Mouse (Mus musculus) urinary bladder, postnatal 10 days (tissue): ENCODE results near the gene Atrn.

ENCODE experiments used
- DNase-seq: peaks from one replicate; pipeline ENCODE4 v3.0.0; 2022; ENCODE audit warnings: low spot score

Gene Atrn

DNA sequence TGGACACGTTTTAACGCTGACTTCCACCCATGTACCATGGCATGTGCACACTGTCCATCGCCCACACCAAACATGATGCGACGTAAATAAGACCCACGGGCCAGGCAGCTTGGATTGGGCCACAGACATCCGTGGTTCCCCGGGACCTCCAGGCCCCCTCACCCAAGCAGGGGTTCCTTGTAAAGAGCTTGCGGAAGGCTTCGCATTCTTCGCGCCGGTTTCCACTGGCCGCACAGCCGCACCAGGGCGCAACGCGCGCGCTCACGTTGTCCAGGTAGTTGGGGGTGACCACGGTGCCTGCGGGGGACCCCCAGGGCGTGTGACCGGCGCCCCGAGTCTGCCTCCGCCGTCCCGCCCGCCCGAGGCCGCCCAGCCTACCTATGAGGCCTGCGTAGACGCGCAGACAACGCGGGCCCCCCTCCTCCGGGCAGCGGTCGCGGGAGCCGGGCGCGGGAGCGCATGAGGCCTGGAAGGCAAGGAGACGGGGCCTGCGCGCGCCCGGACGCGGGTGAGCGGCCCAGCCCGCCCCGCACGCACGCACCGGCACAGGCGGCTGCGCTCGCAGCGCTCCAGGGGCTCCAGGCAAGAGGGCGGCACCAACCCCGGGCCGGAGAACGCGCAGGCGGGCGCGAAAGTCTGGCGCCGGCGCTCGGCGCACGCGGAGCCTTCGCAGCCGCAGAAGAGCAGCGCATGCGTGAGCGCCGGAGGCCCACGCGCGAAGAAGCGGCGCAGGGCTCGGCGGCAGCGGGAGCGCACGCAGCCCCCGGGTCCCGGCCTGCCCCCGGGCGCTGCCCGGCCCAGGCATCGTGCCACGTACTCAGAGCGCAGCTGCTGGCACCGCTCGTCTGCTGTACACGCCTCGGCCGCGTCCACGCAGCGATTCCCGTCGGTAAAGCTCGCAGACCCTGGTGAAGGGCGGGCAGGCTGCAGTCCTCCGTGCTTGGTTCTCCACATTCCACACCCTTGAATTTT is 134.8 kb downstream of the Atrn start:
- peak; percentile 9 for DNase-seq

DNA sequence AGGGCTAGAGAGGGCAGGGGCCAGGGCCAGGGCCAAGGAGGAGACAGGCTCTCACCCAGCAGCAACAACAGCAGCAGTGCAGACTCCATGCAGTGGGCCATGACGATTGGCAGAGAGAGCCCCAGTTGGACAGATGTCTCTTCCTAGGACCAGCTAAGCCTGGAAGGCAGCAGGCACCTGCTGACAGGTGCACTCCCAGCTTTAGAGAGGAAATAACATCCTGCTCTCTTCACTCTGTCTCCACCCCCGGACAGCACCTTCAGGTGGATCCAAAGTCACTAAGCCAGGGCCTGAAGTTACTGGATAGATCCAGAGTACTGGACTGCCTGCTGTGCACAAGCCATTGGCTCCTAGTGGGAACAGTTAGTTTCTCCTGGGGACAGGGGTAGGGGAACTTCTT is 136.7 kb downstream of the Atrn start, which contains the start of gene Gfra4:
Gene Gfra4, minus strand, starts transcription at position 101 of the 400 bp plus-strand sequence.
- peak; percentile 8 for DNase-seq

DNA sequence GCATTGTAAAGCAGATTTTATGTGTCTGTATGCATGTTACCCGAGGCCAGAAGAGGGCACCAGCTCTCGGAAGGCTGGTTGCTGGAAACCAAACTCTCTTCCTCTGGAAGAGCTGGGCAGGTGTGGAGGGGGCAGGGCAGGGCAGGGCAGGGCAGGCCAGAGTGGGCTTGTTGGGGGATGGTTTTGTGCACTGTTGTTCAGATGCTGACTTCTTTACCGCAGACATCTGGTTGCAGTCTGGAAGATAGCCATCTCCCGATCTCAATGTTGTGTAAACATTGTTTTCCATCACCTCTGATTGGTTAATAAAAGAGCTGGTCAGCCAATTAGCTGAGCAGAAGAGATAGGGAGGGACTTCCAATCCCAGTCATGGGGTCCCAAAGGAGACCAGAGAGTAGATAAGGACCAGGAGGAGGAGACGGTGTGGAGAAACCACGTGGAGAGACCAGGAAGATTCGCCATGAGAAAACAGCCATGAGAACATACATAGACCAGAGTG is 138.1 kb downstream of the Atrn start:
- DNase-seq = no peak

DNA sequence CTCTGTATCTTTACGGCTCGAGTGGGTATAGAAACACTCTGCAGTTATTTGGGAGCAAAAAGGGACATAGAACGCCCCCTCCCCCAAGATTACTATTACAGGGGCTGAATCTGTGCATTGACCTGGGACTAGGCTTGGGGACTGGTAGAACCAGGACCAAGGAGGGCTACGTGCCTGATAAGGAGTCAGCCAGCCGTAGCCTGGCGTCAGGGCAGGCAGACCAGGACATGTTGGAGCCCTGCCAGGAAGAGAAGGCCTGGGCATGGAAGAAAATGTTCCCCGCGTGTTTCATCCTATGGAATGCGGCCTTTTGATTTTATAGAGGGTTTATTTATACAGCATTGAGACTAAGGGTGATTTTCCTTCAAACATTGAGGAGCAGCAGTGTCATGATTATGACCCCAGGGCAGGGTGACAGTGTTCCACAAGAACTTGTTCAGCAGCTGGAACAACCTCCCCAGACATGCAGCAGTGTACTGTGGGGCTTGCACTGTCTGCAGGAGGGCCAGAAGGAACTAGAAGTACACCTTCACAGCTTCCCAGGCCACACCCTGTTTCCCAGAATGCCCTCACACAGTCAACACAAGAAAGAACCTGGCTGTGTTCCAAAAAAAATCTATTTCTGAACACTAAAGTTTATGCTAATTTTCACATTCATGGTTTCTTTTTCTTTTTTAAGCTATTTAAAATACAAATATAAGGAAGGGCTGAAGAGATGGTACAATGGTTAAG is 138.9 kb downstream of the Atrn start:
- peak; percentile 16 for DNase-seq

DNA sequence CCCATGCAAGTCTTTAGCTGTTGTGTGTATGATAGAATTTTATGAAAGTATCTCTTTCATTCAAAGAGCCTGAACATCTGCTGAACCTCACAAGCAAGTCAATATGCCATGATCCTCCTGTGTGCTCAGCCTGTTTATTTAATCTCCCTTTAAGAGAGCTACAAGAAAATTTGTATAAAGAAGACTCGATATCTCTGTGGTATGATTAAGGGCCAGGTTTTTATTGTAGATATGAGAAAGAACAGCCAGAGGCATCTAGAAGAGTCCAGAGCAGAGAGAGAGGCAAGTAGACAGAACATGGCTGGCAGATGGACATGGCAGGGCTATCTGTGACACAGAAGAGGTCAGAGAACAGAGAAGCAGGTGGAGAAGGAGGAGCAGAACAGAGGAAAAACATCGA is 139.7 kb downstream of the Atrn start:
- no peak for DNase-seq

DNA sequence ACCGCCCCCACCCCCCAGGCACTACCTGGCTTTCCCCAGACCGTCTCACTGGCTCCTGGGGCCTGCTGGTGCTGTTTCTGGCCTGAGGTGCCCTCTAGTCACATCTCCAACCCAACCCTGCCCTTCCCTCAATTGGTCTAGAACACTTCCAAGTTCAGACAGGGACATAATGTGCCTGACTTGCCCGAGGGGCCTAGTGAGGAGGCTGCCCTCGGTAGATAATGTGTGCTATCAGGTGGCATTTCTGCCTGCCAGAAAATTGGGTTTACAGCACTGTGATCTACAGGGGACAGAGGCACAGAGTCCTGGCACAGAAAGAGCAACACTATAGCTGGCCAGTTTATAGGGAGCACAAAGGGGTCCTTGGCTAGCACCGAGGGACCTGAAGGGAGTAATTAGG is 145.7 kb downstream of the Atrn start:
- peak; percentile 1 for DNase-seq

DNA sequence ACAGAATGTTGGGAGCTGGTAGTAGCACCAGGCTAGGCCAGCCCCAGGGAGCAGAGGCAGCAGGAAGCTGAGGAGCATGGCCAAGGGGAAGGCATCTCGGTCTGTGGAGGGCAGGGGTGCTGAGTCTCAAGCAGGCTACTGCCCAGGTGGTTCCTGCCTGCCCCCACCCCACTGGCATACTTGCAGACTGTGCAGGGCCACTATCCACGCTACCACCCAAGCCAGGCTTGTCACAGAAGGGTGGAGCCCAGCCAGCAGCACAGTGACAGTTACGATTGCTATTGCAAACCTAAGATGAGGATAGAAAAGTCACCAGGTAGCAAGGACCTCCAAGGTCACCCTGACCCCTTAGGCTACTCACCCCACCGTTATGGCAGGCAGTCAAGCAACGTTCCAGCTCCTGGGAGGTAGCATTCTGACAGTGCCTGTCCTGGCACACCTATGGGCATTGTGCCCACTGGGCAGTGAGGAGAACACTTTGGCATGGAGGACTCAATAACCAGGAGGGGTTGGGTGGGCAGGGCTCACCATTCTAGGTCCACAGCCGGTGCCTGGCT is 146.6 kb downstream of the Atrn start:
- DNase-seq = peak; percentile 9

DNA sequence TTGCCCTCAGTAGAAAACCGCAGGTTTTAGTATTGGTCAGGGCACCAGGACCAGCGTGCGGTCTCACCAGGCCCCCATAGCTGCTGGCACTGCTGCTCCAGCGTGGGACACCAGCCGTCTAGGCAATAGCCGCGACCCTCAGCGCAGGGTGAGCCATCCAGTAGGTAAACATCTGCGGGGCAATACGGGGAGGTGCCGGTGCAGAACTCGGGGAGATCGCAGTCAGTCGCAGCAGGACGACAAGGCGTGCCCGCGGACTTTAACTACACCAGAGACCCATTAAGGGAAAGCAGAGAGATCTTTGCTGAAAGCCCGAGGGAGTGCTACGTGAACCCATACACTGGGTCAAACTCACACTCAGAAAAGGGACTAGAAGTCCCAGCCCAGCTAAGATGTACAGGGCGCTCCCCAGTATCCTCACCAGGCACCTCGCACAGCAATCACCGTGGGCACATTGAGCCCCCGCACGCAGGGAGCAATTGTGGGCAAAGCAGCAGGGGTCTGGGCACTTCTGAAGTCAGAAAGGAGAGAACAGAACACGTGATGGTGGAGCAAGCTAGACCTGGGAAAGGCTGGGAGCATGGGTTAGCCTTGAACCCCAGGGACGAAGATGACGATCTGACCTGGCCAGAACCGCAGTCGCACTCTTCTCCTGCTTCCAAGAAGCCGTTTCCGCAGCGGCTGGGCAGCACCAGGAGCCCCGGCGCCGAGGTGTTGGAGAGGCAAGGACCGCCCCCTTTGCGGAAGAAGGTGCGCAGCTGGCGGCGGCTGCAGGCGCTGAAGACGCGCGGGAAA is 147.8 kb downstream of the Atrn start:
- no peak for DNase-seq

DNA sequence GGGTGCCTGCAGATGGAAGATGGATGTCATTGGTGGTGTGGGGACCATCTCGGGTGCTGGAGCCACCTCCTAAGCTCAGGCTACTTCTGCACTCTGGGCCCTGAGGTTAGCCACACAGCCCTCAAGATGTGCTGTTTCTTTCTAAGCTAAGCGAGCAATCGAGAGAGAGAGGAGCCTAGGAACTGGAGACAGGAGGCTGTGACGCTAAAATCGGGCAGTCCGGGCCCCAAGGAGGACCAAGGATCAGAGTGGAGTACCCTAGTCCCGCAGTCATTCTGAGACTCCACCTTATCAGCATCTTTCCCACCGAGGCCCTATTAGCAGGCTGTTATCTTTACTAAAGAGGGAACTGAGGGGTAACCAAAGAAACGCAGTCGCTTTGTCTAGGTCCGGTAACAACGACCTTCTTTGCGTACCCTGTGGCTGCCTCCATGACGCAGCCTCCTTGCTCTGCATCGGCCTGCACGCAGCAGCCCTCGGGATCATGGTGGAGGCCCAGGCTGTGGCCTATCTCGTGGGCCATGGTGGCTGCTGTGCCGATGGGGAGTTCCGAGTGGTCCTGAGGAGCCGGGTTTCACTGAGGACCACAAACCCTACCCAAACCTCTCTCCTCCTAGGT is 148.5 kb downstream of the Atrn start:
- DNase-seq = no peak

DNA sequence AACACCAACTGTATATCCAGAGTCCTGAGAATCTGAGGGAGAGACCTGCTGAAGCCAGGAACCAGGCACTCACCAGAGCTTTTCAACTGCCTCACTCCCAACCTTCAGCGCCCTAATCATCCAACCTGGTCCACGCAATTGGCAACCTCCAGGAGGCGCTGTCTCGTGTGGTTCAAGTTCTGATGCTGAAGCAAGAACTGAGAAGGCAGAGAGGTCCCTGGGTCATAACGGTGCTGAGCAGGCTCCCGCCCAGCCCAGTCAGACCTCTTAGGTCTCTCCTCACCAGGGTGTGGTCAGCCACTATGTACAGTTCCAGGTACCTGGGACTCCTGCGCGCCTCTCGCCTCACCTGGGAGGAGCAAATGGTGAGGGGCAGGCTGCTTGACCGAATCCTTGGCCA is 149.3 kb downstream of the Atrn start:
- no peak for DNase-seq

DNA sequence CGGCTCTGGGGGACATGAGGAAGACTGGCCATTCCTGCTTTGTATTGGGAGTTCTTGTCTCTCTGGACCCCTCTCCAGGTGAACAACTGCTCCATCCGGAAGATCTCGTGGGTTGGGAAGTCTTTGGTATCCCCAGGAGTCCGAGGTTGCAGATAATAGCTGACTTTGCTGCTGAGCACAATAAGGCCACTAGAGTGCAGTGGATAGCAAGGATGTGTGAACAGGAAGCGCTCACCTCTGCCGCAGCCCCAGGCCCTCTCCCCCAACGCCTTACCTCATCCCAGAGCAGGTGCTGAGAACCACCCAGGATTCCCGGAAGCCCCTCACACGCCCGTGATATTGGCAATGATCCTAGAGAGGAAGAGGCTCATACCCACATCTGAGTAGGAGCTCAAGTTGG is 149.9 kb downstream of the Atrn start:
- no peak for DNase-seq

DNA sequence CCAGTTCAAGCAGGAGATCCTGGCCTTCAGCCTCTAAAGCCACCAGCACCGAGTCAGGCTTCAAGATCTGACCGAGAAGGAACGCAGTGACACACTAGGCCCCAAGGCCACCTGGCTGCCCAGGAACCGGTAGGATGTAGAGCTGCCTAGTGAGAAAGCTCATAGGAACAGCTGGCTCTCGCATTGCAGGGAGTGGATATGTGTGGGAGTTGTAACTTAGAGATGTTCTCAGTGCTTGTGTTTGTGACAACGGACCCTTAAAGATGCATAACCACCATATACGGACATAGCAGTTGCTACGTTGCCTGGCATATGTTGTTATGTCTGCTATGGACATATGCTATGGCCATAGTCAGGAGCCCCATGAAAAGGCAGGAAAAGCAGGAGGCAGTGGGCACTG is 152.4 kb downstream of the Atrn start:
- DNase-seq = no peak

DNA sequence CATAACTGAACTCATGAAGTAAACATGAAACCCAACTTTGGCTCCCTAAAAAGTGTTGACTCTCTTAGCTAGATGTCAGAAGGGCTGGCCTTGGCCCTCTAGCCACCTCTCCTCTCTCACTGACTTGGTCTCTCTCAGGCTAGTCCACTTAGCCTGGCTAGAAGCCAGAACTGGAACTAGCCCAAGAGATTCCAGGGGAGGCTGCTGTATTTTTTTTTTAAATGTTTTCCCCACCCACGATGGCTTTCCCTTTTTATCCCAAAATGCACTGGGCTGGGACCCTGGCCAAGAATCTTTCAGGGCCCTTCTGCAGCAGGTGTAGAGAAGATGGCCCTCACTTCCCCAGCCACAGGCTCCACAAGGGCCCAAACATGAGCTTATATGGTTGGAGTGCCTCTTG is 153.1 kb downstream of the Atrn start:
- no peak for DNase-seq

DNA sequence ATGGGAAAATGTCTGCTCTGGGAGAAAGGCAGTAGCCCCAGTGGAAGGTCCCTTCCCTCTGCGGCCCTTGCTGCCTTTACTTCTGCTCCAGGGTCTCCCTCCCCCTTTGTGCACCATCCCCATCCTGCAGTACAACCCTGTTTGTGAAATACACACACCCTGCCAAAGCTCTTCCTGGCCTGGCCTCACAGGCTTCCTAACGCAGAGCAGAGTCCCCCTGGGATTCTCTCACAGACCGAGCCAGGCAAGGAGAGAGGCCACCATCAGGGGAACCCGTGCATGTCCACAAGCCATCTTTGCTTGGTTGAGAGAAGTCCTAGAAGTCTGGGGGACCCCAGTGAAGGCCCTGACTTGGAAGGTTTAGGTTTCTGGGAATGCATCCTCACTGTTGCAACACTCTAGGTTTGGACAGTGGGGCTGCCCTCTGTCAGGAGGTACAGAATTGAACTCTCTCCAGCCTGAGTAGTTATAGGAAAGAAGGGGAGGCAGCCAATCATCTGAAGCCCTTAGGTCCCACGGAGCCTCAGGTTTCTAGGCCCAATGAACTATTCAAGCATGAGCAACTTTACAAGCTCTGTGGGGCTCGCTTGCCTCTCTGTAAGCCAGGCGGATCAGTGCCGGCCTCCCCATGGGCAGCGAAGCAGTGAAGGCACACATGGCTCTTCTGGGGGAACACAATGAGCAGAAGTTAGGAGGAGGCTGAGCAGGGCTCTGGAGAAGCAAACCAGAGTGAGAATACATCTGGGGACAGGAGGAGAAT is 153.7 kb downstream of the Atrn start:
- DNase-seq = no peak

DNA sequence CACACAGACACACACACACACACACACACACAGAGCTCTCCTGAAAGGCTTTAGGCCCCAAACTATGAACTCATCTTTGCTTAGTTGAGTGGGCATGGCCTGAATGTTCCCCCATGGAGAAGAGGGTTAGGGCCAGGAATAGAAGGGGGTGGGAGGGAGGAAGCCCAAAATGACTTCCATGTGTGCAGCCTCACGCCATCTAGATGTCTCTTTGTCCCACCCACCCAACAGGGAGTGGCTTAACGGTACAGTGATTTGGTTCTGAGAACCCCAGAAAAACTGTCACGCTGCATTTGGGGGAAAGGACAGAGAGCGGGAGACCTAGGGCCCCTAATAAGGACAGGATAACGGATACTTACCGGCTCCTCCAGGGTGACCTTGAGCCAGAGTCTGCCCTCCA is 154.5 kb downstream of the Atrn start:
- DNase-seq = no peak

DNA sequence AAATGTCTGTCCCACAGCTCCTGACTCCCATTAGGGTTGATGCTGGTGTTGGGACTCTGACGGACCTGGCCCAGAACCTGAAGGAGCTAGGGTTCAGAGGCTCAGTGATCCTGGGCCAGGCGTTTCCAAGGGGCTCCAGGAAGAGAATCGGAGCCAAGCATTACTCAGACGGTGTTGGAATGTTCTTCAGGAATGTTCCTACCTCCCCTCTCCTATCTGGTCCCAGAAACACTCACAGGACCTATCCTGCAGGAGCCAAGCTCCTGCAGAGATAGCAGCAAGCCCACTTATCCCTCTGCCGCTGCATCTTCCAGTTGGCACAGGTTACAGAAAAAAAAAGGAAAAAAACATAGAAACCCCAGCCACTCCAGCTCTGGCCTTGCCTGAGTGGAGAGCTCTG is 155.3 kb downstream of the Atrn start:
- DNase-seq = no peak

DNA sequence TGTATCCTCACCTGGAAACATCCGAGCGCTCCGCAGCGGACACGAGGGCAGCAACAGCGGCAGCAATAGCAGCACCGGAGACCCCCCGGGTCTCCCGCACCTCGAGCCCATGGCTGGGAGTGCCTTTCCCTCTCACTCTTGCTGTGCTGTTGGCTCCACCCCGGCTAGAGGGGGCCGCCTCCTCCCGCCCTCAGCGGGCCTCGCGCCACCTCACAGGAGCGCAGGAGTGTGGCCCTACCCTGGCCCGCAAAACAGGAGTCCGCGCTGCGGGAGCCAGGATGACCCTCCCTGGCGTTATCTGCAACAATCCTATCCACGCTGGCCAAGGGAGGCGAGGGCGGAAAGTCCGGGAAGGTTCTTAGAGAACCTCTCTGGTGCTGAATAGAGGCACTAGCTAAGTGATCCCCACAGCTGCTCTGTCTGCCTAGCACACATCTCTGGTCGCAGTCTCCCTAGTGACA is 157.1 kb downstream of the Atrn start, which contains the start of gene Adam33:
Gene Adam33, minus strand, starts transcription at position 411 of the 461 bp plus-strand sequence.
- no peak for DNase-seq

DNA sequence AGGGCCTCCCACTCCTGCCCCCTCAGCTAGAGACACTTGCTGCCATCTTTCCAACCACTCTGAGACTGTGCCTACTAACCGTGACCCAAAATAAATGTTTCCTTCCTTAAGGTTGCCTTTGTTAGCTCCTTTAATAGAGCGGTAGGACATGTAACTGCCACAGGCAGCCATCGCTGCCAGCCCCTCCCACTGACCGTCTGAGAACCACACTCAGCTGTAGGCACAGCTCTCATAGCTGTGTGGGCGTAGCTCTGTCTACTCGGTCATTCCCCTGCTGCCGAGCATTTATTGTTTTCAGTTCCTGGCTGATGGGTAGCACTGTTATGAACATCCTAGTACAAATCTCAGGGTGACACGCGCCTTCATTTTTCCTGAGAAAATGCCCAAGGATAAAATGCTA is 160.0 kb downstream of the Atrn start:
- DNase-seq = no peak

DNA sequence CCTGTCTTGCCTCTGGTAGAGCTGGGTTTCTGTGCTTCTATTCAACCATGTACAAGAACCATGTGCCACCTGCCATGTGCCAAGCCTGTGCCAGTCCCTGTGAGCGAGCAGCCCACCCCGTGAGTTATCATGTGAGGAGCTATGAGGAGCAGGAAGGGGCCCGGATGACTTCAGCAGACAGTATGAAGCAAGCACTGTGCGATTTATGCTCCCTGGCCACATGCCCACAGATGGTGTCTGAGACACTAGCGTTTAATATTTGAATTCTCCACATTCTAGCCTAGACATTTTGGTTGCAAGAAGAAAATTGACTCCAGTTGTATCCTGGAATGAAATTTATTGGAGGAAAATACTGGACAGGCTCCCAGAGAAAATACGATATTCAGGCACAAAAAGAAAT is 161.2 kb downstream of the Atrn start:
- no peak for DNase-seq

DNA sequence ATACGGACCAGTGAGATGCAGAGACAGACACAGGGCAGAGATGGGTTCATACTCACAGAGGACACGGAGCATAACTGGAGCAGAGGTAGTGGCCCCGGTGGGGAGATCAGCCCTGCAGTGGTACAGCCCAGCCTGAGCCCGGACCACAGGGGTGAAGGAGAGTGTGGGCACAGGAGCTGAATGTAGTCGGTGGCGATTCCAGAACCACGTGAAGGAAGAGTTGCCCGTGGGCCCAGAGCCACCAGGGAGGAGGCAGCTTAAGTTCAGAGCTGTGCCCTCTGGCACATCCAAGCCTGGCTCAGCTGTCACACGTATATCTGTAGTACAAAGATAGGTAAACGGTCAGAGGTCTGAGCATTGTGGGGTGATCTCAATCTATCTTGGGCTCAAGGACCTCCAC is 166.2 kb downstream of the Atrn start:
- DNase-seq = no peak
